Mouse (Mus musculus): ENCODE results near the gene E030018B13Rik.

- TF ChIP-seq USF1 (IDR thresholded peaks at IDR 0.05; ENCODE audit: low read depth, low read length) (peak; percentile 27; the same call in 1 of the 2 replicates), ZNF384 (IDR thresholded peaks at IDR 0.05; ENCODE audit: low read depth, low read length) (no peak), POLR2A (IDR thresholded peaks at IDR 0.05; ENCODE audit: control insufficient read depth in 1 of 2, insufficient read depth in 1 of 2, low read depth in 1 of 2, low read length in 2 of 2, poor library complexity in 1 of 2) (no peak)
Observed at GRCm38 (mm10) chr7:63918771-63919768, 2.4 kb downstream of the E030018B13Rik start.

Data from MEL (cell line).